Comparison of ENCODE assay signal across 9 mouse cellular contexts in genomic region chr7:37934770-37935182, GRCm38 (mm10).
DNase-seq lines count a peak whose midpoint lies in the region; ATAC-seq lines count a peak whose summit lies in the region.
"Had no signal": no experiment of that assay in that cellular context is flagged by ENCODE, and none has a peak within 500 bp of the region (broad histone marks: within the 10 kb centered on the region; RNA-seq: fewer than 3 reads in every experiment).

No protein-coding gene starts in this region.

- ATAC-seq in cerebellum, adult (ENCODE audit: insufficient number of reproducible peaks, low FRiP score, low TSS enrichment) = 0 out of 2 replicates have a peak, but pooled peaks have one; percentile 15
- ATAC-seq in forebrain, embryonic 15.5 days (replicated peaks) = peak; percentile 72
- 0 out of 2 replicates have a peak, but pooled peaks have one; percentile 36 for ATAC-seq in limb, embryonic 13.5 days (ENCODE audit: low FRiP score, low read depth)
- ATAC-seq in neural tube, embryonic 15.5 days (ENCODE audit: low FRiP score) = peak; percentile 30; the same call in 1 of the 2 replicates

- no peak overlapping the region; the same call in 1 of the 2 replicates for H3K27ac ChIP-seq in forebrain, embryonic 15.5 days (replicated peaks)
- H3K27ac ChIP-seq in limb, embryonic 13.5 days = no peak overlapping the region
- H3K27ac ChIP-seq in neural tube, embryonic 15.5 days (replicated peaks) = no peak overlapping the region

- H3K4me1 ChIP-seq in forebrain, embryonic 15.5 days = peaks cover 21% of the 10 kb centered on the region
- H3K4me1 ChIP-seq in limb, embryonic 13.5 days = peaks cover 29% of the 10 kb centered on the region
- H3K4me1 ChIP-seq in neural tube, embryonic 15.5 days = peaks cover 22% of the 10 kb centered on the region

- H3K9ac ChIP-seq in forebrain, embryonic 15.5 days (replicated peaks) = no peak overlapping the region
- H3K9ac ChIP-seq in limb, embryonic 13.5 days = no peak overlapping the region
- no peak overlapping the region for H3K9ac ChIP-seq in neural tube, embryonic 15.5 days (replicated peaks)

- H3K4me2 ChIP-seq in forebrain, embryonic 15.5 days (replicated peaks) = no peak overlapping the region
- no peak overlapping the region for H3K4me2 ChIP-seq in limb, embryonic 13.5 days (replicated peaks)
- no peak overlapping the region for H3K4me2 ChIP-seq in neural tube, embryonic 15.5 days

- H3K9me3 ChIP-seq in forebrain, embryonic 15.5 days = no peaks in the 10 kb centered on the region
- 0 out of 2 replicates have a peak, but pooled peaks cover 4% of the 10 kb centered on the region for H3K9me3 ChIP-seq in limb, embryonic 13.5 days
- H3K9me3 ChIP-seq in neural tube, embryonic 15.5 days (replicated peaks) = no peaks in the 10 kb centered on the region
- H3K9me3 ChIP-seq: G1E had no signal

- H3K36me3 ChIP-seq in forebrain, embryonic 15.5 days = no peaks in the 10 kb centered on the region
- H3K36me3 ChIP-seq in limb, embryonic 13.5 days = peaks cover 2% of the 10 kb centered on the region
- H3K36me3 ChIP-seq in neural tube, embryonic 15.5 days = 0 out of 2 replicates have a peak, but pooled peaks cover 2% of the 10 kb centered on the region
- H3K36me3 ChIP-seq: G1E had no signal

- DNase-seq in cerebellum, adult 11-12 months = no peak
- DNase-seq in urinary bladder, postnatal 25 days (ENCODE audit: low spot score) = peak; percentile 25
- DNase-seq in urinary bladder, postnatal 10 days (ENCODE audit: low spot score) = no peak
- no peak for DNase-seq in urinary bladder, adult 18-20 months (ENCODE audit: low spot score in 2 of 2)

- H3K27me3 ChIP-seq in forebrain, embryonic 15.5 days = no peaks in the 10 kb centered on the region
- no peaks in the 10 kb centered on the region for H3K27me3 ChIP-seq in limb, embryonic 13.5 days
- H3K27me3 ChIP-seq in neural tube, embryonic 15.5 days (replicated peaks) = no peaks in the 10 kb centered on the region

- no peak overlapping the region for H3K4me3 ChIP-seq in forebrain, embryonic 15.5 days
- no peak overlapping the region for H3K4me3 ChIP-seq in limb, embryonic 13.5 days
- no peak overlapping the region for H3K4me3 ChIP-seq in neural tube, embryonic 15.5 days (replicated peaks)

- WGBS in forebrain, embryonic 15.5 days = 9% methylated on average over 5 of the region's 5 CpGs
- WGBS in limb, embryonic 13.5 days = 11% methylated on average over 5 of the region's 5 CpGs
- 19% methylated on average over 5 of the region's 5 CpGs for WGBS in neural tube, embryonic 15.5 days

Comparison
In these comparisons a context has a peak if more than half of its experiments do, and no peak if none do; other contexts are left out.
1. ATAC-seq: peak in every context shown above with its lines; median percentile 72 in forebrain, embryonic 15.5 days; 36 in limb, embryonic 13.5 days; 30 in neural tube, embryonic 15.5 days; 15 in cerebellum, adult.